Mouse (Mus musculus) adrenal gland, postnatal 4 days (tissue): ENCODE data around the gene Lipc. TPM values are rescaled to one million over a fixed set of nuclear protein-coding genes. Genes with fewer than 3 reads are reported as not detected.

Experiments
- DNase-seq, 2 experiments: peaks; one replicate each; pipeline ENCODE4 v3.0.0; 2021 to 2022; ENCODE audit warnings: low spot score in 2 of 2, mixed read lengths in 2 of 2
- total RNA-seq, 2 experiments: library from RNA; stranded (reverse); gene quantifications; 2 replicates each; pipeline ENCODE4 v1.2.3; 2021

Gene Lipc
- total RNA-seq, 2 experiments from 2014 or later, result 0.81 to 27.6 TPM

DNA sequence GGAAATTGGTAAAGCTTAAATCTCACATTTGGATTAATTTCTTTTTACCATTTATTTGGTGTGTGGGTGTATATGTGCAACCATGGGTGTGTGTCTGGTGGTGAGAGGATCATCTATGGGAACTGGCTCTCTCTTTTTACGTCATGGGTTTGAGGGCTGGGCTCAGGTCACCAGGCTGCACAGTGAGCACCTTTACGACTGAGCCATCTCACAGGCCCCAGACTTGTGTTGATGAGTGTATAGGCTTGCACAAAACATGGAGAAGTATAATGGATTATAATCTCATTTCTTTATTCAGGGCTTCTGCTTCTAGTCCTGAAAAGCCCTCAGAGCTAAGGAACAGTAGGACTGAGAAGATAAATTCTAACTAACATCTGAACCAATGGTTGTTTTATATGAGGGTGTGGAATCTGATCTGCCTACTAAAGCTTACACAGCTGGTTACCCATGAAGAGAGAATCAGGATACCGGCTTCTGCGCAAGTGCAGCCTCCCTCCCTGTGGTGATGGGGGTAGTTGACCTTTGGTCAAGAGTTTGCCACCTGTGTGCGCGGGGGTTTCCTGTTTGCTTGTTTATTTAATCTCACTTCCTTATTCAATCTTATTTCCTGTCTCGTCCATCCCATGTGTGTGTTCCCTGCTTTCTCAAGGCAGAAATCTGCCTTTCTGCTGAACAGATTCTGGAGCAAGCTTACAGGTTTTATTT, 122.1 kb downstream of the Lipc start:
- DNase-seq, result no peak

DNA sequence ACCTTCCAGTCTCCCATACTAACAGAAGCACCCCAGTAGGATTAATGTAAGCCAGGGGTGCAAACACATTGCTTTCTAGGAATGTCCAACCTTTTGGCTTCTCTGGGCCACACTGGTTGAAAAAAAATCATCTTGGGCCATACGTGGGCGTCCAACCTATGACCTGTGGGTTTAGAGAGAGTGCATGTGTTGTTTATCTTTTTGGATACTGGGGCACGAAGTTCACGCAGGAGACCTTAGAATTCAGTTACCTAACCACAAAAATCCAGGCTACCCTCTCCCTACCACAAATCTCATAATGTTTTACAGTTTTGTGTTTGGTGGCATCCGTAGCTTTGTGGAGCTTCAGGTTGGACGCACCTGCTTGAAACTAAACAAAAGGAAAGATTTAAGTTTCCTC, 124.1 kb downstream of the Lipc start:
- DNase-seq, result no peak

GRCm38 (mm10) chr9:70824103-70824502, 127.9 kb downstream of the Lipc start:
- DNase-seq, result no peak

DNA sequence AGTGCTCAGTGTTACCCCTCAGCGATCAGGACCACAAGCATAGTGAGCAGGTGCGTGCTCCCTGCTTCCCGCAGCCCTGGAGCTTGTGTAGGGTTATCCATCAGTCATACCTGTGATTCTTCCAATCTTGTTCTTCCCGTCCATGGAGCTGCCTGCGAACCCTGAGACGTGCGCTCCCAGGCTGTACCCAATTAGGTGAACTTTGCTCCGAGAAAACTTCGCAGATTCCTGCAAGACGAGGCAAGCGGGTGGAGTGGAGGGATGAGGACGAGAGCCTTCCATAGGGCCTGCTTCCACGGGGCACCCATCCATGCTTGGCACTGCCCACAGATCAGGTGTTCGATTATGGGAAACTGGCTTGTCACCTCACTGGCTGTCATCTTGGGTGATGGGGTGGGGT, 133.3 kb downstream of the Lipc start:
- no peak for DNase-seq

- DNase-seq, result no peak
These were observed 134.6 kb downstream of the Lipc start for GRCm38 (mm10) chr9:70817396-70817795.

DNA sequence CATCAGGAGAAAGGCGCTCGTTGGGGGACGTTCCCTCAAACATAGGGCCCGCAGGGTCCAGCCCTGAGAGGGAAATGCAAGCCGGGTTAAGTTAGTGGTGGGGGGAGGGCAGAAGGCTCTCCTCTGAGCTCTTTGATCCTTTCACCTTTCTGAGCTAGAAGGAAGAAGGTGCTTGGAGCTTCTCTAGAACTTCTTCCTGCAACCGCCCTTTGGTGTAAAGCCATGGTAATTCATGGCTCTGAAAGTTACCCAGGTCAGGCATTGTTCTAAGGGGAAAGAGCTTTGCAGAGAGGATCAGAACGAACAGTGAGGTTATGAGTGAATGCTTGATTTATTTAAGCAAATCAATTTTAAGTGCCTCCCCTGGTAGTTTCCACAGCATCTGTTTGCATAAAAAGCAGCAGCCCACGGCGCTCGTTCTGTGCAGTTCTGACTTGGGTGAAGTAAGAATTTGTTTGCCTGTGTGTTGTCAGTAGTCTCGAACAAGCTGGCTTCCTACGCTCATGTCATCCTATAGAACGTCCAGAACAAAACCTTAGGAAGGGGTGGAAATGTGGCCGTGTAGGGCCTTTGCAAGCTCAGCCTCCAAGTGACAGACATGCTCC, 135.2 kb downstream of the Lipc start:
- no peak for DNase-seq

GRCm38 (mm10) chr9:70812551-70812950, 139.5 kb downstream of the Lipc start:
- DNase-seq, result no peak

- no peak for DNase-seq
These were observed 144.3 kb downstream of the Lipc start for GRCm38 (mm10) chr9:70807714-70808113.

DNA sequence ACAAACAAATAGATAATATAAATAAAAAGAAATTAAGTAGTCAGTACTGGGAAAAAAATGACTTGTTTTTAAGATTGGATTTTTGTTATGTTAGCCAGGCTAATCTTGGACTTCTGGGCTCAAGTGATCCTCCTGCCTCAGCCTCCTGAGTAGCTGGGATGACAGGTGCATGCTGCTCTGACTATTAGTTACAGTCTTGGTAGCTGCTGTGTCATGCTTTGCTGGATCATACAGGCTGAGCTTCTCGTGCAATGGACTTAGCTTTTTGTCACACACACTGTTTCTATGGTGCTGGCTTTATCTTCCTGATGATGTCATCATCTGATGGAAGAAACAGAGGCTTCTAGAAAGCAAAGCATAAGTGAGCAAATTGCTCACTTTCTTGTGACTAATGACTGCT, 146.0 kb downstream of the Lipc start:
- no peak for DNase-seq

- DNase-seq, result no peak
These were observed 149.2 kb downstream of the Lipc start for GRCm38 (mm10) chr9:70802816-70803215.

GRCm38 (mm10) chr9:70801761-70802160, 150.3 kb downstream of the Lipc start:
- no peak for DNase-seq

DNA sequence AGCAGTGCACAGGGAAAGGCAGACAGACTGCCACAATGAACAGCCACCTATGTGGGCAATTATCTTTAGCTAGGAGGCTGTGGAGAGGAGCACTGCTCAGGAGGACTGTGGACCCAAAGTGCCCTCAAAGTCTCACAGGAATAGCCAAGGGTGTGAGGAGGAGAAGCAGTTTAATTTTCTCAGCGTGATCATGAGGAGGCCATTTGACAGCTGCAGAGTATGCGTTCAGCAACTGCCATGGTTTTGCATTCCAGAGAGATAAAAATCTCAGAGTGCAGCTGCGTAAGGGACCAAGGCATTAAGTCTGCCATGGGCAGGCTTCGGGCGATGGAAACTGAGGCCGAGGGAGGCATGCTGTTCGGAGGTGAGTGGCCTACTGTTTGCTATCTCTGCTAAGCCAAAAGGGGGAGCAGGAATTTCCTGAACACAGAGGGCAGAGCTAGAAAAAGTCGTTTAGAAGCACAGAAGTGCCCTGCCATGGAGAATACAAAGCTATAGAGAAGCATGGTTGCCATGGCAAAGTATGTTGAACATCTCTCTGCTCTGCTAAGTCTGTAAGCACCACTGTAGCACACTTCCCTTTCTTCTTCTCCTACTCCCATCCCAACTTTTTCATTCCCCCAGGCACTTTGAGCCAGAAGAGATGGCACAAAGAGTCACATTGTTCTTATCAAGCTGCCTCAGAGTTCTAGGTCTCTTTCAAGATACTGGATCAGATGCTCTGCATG, 151.3 kb downstream of the Lipc start:
- DNase-seq, result no peak

DNA sequence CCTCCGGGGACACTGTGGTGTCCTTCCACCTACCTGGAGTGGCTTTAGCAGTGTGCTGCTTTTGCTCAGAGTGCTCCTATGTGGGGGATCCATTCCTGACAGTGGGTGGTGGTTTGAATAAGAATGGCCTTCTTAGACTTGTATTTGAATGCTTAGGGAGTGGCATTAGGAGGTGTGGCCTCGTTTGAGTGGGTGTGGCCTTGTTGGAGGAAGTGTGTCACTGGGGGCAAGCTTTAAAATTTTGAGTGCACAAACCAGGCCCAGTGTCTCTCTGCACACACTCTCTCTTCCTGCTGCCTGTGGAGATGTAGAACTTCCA, 156.6 kb downstream of the Lipc start:
- no peak for DNase-seq

GRCm38 (mm10) chr9:70794643-70795438, 157.2 kb downstream of the Lipc start:
- no peak for DNase-seq

- no peak for DNase-seq
These were observed 161.4 kb downstream of the Lipc start for GRCm38 (mm10) chr9:70790621-70791020.

DNA sequence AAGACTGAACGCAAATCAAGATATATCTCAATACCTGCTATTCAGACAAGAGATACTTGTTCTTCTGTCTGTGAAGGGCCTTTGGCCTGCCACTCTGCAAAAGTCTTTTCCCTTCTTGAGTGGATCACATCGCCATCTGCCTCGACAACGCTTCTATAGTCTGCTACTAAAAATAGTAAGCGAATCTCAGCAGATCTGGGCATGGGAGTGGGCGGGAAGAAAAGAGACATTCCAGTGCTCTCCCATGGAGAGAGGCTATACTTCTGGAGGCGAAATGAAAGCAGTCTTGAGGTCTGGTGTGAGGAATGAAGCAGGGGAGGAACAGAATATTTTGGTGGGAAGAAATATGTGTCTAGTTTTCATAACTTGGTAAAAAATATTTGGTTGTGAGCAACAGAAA, 163.3 kb downstream of the Lipc start:
- DNase-seq, result no peak

GRCm38 (mm10) chr9:70782191-70782590, 169.8 kb downstream of the Lipc start:
- no peak for DNase-seq

GRCm38 (mm10) chr9:70775517-70775916, 176.5 kb downstream of the Lipc start:
- DNase-seq, result no peak

GRCm38 (mm10) chr9:70760974-70761373, 191.1 kb downstream of the Lipc start:
- DNase-seq, result no peak

- DNase-seq, result no peak
These were observed 200.4 kb downstream of the Lipc start for GRCm38 (mm10) chr9:70751504-70752222.
